Mouse (Mus musculus) kidney, adult 8-10 months (tissue): ENCODE measurements around the gene 4931414P19Rik.

ENCODE experiments used
- DNase-seq, 2 experiments: peaks; one replicate each; pipeline ENCODE4 v3.0.0; 2022

Gene 4931414P19Rik

GRCm38 (mm10) chr14:54605752-54606321 is at the start of gene 4931414P19Rik:
Gene 4931414P19Rik, minus strand, starts transcription at chr14:54605993.
- peak; percentile 67 to 71 for DNase-seq

DNA sequence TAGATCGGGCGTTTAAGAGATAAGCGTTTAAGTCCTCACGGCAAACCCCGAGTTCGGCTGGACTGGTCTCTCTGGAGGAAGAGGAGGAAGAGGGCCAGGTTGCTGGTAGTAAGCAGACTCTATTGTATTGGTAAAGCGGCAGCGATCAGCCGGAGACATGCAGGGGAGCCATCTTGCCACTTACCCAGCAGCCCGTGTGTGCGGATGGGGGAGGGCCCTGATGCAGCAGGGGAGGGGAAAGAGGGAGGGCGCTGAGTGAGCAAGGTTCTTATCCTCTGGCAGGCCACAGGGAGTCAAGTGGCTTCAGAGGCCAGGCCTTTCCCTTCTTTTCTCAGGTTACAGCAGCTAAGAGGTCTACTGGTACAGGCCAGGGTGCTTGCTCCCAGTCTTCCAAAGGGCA is 47.7 kb upstream of the 4931414P19Rik start:
- peak; percentile 91 to 93 for DNase-seq

DNA sequence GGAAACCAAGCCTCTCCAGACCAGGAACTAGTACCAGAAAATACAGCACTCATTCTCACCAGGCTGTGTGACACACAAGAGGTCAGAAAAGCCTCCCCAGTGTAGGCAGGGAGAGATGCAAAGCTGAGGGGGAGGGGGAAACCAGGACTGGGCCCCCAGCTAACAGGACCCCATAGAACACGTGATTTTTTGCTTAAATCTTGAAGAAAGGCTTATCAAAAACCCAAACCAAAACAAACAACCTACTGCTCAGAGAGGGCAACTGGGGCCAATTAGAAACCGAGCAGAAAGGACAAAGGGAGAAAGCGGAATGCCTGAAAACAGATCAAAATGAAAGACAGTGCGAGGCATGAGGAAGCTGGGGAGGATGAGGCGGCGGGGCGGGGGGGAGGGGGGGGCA is 47.0 kb upstream of the 4931414P19Rik start:
- no peak for DNase-seq

- no peak for DNase-seq
Observed at GRCm38 (mm10) chr14:54651556-54651955, 45.8 kb upstream of the 4931414P19Rik start.

GRCm38 (mm10) chr14:54650621-54651454 is 45.0 kb upstream of the 4931414P19Rik start:
- peak; percentile 81 to 89 for DNase-seq

DNA sequence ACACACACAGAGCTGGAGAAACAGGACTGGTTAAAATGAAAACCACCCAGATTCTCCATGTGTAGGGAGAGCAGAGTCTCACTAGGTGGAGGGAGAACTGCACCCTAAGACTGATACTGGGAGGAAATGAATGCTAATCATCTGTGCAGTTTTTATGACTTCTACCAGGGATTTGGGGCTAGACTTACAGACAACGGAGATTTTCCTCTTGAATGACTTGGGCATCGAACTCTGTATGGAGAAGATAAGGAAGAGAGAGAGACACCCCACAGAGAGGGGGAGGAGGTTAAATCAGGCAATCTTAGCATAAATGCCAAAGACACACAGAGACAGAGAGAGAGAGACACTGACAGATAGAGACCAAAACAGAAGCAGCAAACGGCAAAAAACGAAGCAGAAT is 42.1 kb upstream of the 4931414P19Rik start:
- no peak for DNase-seq

DNA sequence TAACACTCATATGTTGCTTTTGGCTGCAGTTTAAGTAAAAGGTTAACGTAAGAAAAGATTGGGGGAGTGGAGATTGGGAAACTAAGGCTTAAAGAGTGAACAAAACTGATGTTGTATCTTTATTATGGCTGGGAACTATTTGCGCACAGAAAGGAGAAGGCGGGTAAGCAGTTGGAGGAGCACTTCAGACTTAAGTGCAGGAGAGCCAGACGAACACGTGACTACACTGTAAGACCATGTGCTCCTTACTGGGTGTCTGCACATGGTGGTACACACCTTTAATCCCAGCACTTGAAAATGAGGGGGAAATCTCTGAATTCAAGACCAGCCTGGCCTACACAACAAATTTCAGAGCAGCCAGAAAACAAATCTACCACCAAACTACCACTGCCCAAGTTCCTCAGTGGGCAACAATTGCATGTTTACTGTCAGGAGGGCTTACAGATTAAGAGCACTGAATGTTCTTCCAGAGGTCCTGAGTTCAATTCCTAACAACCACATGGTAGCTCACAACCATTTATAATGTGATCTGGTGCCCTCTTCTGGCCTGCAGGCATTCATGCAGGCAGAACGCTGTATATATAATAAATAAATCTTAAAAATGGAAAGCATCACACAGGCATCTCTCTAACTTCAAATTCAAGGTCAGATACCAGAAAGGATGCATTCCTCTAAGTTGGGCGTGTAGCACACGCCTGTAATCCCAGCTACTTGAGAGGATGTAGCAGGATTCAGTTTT is 41.3 kb upstream of the 4931414P19Rik start:
- DNase-seq: no peak

DNA sequence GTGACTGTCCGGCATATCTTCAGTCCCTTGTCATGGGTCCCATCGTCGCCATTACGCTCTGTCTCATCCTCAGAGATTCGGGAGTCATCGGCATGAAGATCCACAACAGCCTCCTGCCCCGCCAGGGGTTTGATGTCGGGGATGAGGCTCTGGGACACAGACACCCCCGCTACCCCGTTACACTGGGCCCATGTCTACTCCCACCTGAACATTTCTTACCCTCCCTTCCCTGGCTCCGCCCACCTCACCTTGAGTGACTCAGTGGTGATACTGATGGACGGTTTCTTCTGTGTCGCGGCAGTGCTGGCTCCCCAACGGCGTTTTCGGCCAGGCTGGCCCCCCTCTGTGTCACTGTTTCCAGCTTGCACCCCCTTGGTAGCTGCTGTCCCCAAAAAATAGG is 40.7 kb upstream of the 4931414P19Rik start:
- DNase-seq: no peak

- DNase-seq: no peak
Observed at GRCm38 (mm10) chr14:54644294-54644693, 38.5 kb upstream of the 4931414P19Rik start.

DNA sequence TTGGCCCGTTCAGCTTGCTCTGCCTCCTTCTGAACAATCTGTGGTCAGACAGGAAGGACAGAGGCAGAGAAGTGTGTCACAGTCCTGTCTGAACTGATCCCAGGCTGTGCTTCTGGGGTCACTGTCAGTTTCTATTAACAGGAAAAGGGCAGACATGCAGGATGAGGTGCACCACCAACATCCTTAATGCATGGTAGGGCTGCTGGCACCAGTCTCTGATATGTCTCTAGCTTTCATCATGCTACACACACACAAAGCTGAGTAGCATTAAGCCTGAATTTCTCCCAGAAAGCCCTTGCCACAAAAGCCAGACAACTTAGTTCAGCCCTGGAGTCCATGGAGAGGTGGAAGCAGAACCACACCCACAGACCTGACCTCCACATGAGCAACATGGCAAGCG is 37.2 kb upstream of the 4931414P19Rik start:
- no peak for DNase-seq

GRCm38 (mm10) chr14:54642224-54642944 is 36.6 kb upstream of the 4931414P19Rik start:
- DNase-seq: no peak

- DNase-seq: peak; percentile 86 to 88
Observed at GRCm38 (mm10) chr14:54641305-54641969, 35.6 kb upstream of the 4931414P19Rik start, which contains the start of gene Cdh24. Gene Cdh24, minus strand, starts transcription at chr14:54641364.

DNA sequence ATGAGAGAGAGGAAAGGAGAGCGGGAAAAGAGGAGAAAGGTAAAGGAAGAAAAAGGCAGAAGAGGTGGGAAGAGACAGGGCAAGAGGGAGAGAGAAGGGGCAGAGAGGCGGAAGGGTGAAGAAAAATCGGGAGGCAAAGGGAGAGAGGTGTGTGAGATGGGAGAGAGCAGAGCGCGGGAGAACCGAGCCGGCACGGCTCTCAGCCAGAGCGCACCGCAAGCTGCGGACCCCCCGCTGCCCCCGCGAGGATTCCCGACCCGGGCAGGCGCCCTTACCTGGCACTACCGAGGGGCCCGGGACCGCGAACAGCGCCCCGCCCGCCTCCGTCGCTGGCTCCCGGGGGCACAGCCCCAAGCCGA is 35.1 kb upstream of the 4931414P19Rik start, which contains the start of gene Gm17606:
Gene Gm17606 (plus strand): TSS at position 7 of the 359 bp plus-strand sequence.
- DNase-seq: no peak

DNA sequence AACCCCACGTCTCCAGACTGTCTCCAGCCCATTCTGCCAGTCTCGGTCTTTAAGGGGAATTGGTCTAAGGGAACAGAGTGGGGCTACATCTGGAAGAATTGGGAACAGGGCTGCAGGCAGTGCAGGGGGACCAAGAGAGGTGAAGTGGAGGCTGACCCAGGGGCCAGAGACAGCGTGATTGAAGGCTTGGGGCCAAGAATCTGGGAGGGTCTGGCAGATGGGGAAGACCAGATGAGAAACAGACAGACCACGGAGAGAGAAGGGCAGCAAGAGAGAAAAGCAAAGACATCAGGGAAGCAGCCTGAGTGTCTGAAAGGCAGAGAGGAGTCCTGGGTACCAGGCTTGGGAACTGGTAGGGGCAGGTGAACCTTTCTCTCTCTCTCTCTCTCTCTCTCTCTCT is 34.3 kb upstream of the 4931414P19Rik start:
- DNase-seq: no peak

DNA sequence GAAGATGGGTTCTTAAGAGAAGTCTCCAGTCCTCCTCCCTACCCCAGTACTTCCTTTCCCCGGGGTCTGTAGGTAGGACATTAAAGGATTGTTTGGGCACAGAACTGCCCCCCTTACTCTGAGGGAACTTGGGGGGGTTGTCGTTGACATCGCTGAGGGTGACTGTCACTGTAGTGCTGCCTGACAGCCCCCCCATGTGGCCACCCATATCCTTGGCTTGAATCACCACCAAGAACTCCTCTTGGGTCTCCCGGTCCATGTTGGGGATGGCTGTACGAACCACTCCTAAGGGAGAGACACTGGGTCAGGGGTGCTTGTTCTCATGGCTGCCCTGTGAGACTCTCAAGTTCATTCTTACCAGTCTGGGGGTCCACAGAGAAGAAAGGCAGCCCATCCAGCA is 32.4 kb upstream of the 4931414P19Rik start:
- no peak for DNase-seq

- DNase-seq: peak in 1 of 2 experiments; percentile 45
Observed at GRCm38 (mm10) chr14:54636954-54637353, 31.2 kb upstream of the 4931414P19Rik start.

- no peak for DNase-seq
Observed at GRCm38 (mm10) chr14:54634182-54634581, 28.4 kb upstream of the 4931414P19Rik start.

DNA sequence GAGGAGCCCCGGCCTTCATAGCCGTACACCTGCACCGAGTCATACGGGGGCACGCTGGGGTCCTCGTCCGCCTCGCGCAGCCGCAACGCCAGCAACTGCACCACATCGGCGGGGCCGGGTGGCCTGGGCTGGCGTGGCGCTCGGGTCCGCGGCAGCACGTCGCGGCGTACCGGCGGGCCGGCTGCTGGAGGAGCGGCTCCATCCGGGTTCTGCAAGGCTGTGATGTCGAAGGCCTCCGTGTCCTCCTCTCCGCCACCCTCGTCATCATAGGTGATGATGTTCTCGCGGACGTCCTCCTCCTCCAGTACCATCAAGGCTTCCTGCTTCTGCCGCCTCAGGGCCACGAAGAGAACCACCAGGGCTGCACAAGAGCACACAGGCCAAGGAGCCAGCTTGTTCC is 26.5 kb upstream of the 4931414P19Rik start:
- no peak for DNase-seq

GRCm38 (mm10) chr14:54631240-54631599 is 25.4 kb upstream of the 4931414P19Rik start:
- no peak for DNase-seq

GRCm38 (mm10) chr14:54630583-54631239 is 24.9 kb upstream of the 4931414P19Rik start:
- DNase-seq: no peak

DNA sequence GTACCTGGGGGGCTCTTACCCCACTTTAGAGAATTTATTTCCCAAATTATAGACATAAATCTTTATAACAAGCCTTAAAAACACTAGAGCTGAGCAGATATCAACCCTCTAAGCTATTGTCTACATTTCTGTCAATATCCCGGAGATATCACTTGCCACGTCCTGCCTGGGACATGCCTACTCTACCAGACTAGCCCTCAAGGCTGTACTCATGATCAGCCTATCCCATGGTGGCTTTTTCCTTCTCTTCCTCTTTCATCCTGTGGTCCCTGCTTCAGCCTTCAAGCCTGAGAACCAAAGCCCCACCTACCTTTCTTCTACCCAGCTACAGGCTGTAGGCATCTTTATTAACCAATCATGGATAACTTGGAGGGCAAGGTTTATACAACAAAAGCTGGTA is 24.0 kb upstream of the 4931414P19Rik start:
- DNase-seq: no peak

DNA sequence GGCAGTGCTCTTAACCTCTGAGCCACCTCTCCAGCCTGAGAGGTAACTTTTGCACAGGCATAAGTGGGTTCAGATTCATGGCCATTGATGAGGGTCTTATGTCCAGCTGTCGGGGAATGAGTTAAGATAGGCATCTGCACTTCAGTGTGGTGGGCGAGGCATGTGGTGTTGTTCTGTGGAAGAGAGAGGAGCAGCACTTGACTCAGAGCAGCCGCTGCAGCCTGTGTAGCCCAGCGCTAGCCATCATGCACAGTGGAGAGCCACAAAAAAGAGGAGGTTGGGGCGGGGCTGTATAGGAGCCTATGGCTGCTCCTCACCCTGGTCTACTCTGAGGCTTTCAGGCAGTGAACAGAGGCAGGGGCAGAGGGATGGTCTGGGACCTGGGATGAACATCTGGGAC is 22.3 kb upstream of the 4931414P19Rik start:
- DNase-seq: no peak
